Mouse (Mus musculus) kidney, adult 2 months (tissue): ENCODE measurements around the gene Ciita.

Experiments used
- CTCF ChIP-seq: fragments of 200-500 bp; conservative IDR thresholded peaks from 2 replicates; pipeline ENCODE4 v1.5.1; 2011; ENCODE audit warnings: low read depth, mild to moderate bottlenecking, control low read depth, low read length, moderate library complexity, mixed read lengths; ENCODE audit not compliant: insufficient read depth, insufficient read length
- POLR2A ChIP-seq: fragments of 200-500 bp; IDR thresholded peaks from one replicate; pipeline ENCODE4 v1.6.1; 2011; ENCODE audit warnings: low read depth, low read length, control low read depth

GRCm38 (mm10) chr16:10431911-10432310 lies 47.9 kb upstream of the Ciita start:
- TF ChIP-seq CTCF (no peak), POLR2A (no peak)
